Mouse (Mus musculus) layer of hippocampus, postnatal 36 days (tissue): ENCODE results near the gene Mthfr. TPM values are rescaled to one million over a fixed set of nuclear protein-coding genes. Genes with fewer than 3 reads are reported as not detected.

ENCODE experiments used
- DNase-seq, 2 experiments: peaks; one replicate each; pipeline ENCODE4 v3.0.0; 2022
- total RNA-seq, 2 experiments: library from RNA; stranded (reverse); gene quantifications; 2 replicates each; pipeline ENCODE4 v1.2.3; 2021

Gene Mthfr
- total RNA-seq, 2 experiments from 2014 or later: 29.1 to 33.2 TPM

DNA sequence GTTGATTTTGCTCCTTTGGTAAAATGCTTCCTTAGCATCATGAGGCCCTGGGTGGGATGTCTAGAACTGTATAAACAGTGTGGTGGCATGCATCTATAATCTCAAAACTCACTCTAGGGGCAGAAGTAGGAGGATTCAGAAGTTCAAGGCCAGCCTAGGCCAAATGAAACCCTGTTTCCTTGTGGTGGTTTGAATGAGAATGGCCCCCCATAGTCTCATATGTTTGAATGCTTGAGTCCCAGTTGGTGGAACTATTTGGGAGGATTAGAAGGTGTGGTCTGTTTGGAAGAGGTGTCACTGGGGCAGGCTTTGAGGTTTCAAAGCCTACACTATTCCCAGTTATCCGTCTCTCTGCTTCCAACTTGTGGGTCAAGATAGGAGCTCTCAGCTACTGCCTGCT lies 52.3 kb downstream of the Mthfr start:
- no peak for DNase-seq

DNA sequence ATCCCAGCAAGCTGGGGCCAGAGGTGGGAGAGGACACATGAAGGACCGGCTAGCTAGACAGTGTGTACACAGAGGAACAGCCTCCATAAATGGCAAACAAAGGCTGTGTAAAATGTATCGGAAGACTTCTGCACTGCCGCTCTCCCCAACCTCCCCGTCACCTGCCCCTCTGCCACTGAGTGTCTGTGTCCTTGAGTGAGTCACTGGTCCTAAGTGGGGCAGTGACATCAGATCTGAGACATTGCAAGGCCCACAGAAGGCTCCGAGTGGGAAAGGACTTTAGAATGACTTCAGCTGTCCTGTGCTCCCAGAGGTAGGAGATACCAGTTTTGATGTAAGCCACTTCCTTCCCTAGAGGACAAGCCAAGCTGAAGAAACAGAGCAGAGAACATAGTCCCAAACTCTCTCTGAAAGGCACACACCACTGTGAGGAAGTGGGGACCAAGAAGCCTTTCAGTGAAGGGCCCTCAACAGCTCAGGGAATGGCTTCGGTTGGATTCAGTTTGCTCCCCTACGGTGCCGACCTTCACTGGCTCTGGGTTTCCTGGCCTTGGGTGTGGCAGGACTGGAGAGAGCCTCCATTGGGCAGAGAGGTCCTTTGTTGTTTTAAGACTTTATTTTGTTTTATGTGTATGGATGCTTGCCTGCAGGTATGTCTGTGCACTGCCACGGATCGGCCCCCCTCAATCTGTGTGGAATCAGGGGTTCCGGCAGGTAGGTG lies 53.8 kb downstream of the Mthfr start:
- DNase-seq: no peak

DNA sequence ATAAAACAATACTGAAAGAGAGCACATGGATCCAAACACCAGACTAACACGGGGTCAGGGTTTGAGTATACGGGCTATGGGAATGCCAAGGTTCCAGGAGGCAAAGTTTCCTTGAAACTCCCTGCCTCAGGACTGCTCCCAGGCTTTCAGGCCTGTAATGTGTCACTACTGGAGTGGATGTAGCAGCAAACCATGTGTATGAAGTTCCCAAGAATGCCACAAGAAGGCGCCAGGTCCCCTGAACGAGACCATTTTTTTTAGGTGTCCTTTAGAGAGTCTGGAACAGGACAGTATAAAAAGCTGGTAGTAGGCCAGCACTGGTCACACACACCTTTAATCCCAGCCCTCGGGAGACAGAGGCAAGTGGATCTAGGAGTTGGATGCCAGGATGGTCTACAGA lies 55.3 kb downstream of the Mthfr start:
- DNase-seq: no peak

- DNase-seq: no peak
Measured at GRCm38 (mm10) chr4:148095081-148095480, 56.2 kb downstream of the Mthfr start.

GRCm38 (mm10) chr4:148097936-148098335 lies 59.1 kb downstream of the Mthfr start:
- no peak for DNase-seq

DNA sequence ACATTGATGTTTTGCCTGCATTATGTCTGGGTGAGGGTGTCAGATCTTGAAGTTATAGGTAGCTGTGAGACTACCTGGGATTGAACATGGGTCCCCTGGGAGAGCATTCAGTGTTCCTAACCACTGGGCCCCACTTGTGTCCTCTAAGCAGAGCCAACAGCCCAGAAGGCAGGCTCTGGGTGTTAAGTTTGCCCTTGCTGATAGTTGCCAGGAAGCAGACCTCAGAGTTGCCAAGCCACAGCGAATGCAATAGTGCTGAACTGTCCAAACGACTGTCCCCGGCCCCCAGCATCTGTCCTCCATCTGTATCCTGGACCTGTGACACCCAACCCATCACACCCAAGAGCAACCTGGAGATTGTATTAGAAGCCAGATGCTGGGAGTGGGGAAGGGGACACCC lies 59.8 kb downstream of the Mthfr start:
- DNase-seq: no peak

DNA sequence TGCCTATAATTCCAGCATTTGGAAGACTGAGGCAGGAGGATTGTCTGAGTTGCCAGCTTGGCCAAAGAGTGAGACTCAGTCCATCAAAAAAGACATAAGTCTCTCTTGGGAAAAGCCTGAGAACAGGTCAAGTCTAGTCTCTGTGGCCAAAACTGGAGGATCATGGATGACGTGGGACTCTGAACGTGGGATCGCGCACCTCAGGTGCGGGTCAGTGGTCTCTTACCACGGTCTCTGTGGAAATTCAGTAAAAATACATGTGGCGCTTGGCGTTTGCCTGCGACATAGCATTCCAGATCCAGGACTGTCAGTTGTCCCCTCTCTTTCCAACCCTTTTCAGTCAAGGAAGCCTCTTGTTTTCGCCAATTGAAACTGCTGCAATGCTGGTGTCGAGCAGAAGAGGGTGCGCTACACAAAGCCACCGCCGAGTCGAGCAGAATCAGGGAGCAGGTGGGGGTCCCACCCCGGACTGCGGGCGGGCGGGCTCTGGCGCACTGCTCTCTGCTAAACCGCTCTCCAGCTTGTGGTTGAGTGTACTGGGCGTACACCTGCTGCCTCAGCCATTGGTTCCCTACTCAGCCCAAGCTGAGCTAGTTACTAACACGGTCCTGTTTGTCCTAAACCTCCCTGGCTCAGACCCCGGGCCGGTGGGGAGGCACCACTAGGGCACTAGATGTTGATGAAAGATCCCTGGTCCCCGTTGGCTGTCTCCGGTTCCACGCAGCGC lies 63.1 kb downstream of the Mthfr start:
- DNase-seq: peak; percentile 74 to 75

- DNase-seq: no peak
Measured at GRCm38 (mm10) chr4:148104146-148104545, 65.3 kb downstream of the Mthfr start.

GRCm38 (mm10) chr4:148107621-148108291 lies 68.9 kb downstream of the Mthfr start:
- no peak for DNase-seq

- DNase-seq: no peak
Measured at GRCm38 (mm10) chr4:148108565-148109100, 69.8 kb downstream of the Mthfr start.

Other genes starting within 250 kb of the Mthfr start
- gene Zfp984, start 229.3 kb upstream of the Mthfr start, total RNA-seq: 1 to 10 TPM; 1.9 to 2.7 TPM
- 10 to 100 TPM; 21.8 to 22.0 TPM for gene Zfp933, start 190.7 kb upstream of the Mthfr start, total RNA-seq
- 10 to 100 TPM; 17.5 to 20.0 TPM for gene Miip, start 170.3 kb upstream of the Mthfr start, total RNA-seq
- 10 to 100 TPM; 10.5 to 11.0 TPM for gene Fv1, start 170.1 kb upstream of the Mthfr start, total RNA-seq
- gene Mfn2, start 134.4 kb upstream of the Mthfr start, total RNA-seq: 100 to 1,000 TPM; 174 to 194 TPM
- gene Plod1, start 102.3 kb upstream of the Mthfr start, total RNA-seq: 10 to 100 TPM; 21.3 to 25.1 TPM
- 10 to 100 TPM; 27.4 to 30.0 TPM for gene 2510039O18Rik, start 98.2 kb upstream of the Mthfr start, total RNA-seq
- gene Nppb, start 53.3 kb upstream of the Mthfr start, total RNA-seq: not detected
- gene Nppa, start 38.4 kb upstream of the Mthfr start, total RNA-seq: not detected
- gene Clcn6, start 256 bp upstream of the Mthfr start, total RNA-seq: 10 to 100 TPM; 71.1 to 75.3 TPM
- gene Agtrap, start 49.0 kb downstream of the Mthfr start, total RNA-seq: 1 to 10 TPM; 7.3 TPM
- 10 to 100 TPM; 14.5 to 15.6 TPM for gene Mad2l2, start 91.3 kb downstream of the Mthfr start, total RNA-seq
- 1 to 10 TPM; 1.3 to 1.6 TPM for gene Draxin, start 91.6 kb downstream of the Mthfr start, total RNA-seq
- 10 to 100 TPM; 28.5 to 29.1 TPM for gene Fbxo6, start 113.1 kb downstream of the Mthfr start, total RNA-seq
- gene Fbxo44, start 121.4 kb downstream of the Mthfr start, total RNA-seq: 100 to 1,000 TPM; 132 to 136 TPM
- 100 to 1,000 TPM in 1 of 2 experiments, 10 to 100 TPM in 1; 91.4 to 102 TPM for gene Fbxo2, start 121.5 kb downstream of the Mthfr start, total RNA-seq
- 10 to 100 TPM; 37.5 to 39.4 TPM for gene Disp3, start 248.9 kb downstream of the Mthfr start, total RNA-seq